Mouse (Mus musculus) liver, embryonic 11.5 days (tissue): ENCODE data around the gene Dip2c. TPM values are rescaled to one million over a fixed set of nuclear protein-coding genes. Genes with fewer than 3 reads are reported as not detected.
A peak's percentile ranks its signal among the peaks of the same experiment; 100 is the strongest.

ENCODE experiments used
- ATAC-seq: fragments of 200-750 bp; cut with Nextera tagmentation; replicated peaks from 2 replicates; pipeline ENCODE4 v1.8.0; 2017; ENCODE audit warnings: moderate number of reproducible peaks, mild to moderate bottlenecking, moderate TSS enrichment, moderate library complexity; ENCODE audit not compliant: low FRiP score
- DNase-seq: peaks from one replicate; pipeline ENCODE4 v3.0.0-alpha.2; 2017; ENCODE audit warnings: low spot score
- H3K27ac ChIP-seq: fragments of 300-500 bp; sonication (generic); 2 replicates; pipeline ENCODE4 v1.5.1; 2014; ENCODE audit warnings: mild to moderate bottlenecking, low read depth, low read length, control low read depth
- H3K27me3 ChIP-seq: fragments of 300-500 bp; sonication (generic); replicated peaks from 2 replicates; pipeline ENCODE4 v1.6.1; 2014; ENCODE audit warnings: low read length, mixed read lengths; ENCODE audit not compliant: control insufficient read depth, insufficient read depth
- H3K36me3 ChIP-seq: fragments of 300-500 bp; sonication (generic); 2 replicates; pipeline ENCODE4 v1.6.1; 2014; ENCODE audit warnings: mild to moderate bottlenecking, low read length, moderate library complexity, mixed read lengths; ENCODE audit not compliant: control insufficient read depth, insufficient read depth
- H3K4me1 ChIP-seq: fragments of 300-500 bp; sonication (generic); replicated peaks from 2 replicates; pipeline ENCODE4 v1.6.1; 2014; ENCODE audit warnings: low read length, mixed read lengths; ENCODE audit not compliant: control insufficient read depth, insufficient read depth
- H3K4me2 ChIP-seq: fragments of 300-500 bp; sonication (generic); 2 replicates; pipeline ENCODE4 v1.6.1; 2014; ENCODE audit warnings: mild to moderate bottlenecking, control low read depth, moderate library complexity
- H3K4me3 ChIP-seq: fragments of 300-500 bp; sonication (generic); 2 replicates; pipeline ENCODE4 v1.5.1; 2014; ENCODE audit warnings: low read depth, low read length, control low read depth
- H3K9ac ChIP-seq: fragments of 300-500 bp; sonication (generic); 2 replicates; pipeline ENCODE4 v1.6.1; 2014; ENCODE audit warnings: low read depth, low read length, control low read depth
- H3K9me3 ChIP-seq: fragments of 300-500 bp; sonication (generic); 2 replicates; pipeline ENCODE4 v1.6.1; 2016; ENCODE audit warnings: low read length, inconsistent platforms, mixed read lengths; ENCODE audit not compliant: control insufficient read depth
- WGBS: fragments of 180-500 bp; shearing (Covaris S2); extraction: QIAGEN DNeasy Blood & Tissue Kit; methylation state at CpG from one replicate; pipeline ENCODE4 v1.1.7; 2014; 5-methylcytosine and 5-hydroxymethylcytosine counted together
- polyA plus RNA-seq: library from polyadenylated mRNA; unstranded; fragments of >200 nt; fragmentation: Nextera tagmentation; extraction: Ambion mirVana; gene quantifications from 2 replicates; pipeline ENCODE4 v1.2.1, GENCODE M21; 2014

Dip2c gene
- polyA plus RNA-seq, 1 experiment from 2014 or later = 2.2 TPM

DNA sequence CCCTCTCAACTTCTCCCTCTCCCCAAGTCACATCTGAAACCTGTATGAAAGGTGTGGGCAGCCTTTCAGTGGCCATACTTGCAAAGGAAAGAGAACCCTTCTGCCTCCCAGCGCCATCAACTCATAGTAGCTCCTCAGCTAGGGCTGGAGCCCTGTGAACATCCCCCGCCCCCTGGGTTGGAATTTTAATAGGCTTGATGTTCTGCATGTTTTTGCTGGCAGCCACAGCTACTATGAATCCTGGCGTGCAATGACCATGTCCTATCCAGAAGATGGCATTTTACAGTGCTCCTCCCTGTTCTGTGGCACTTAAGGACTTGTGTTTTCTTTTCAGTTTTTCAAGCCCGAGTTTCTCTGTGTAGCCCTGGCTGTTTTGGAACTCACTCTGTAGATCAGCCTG lies 166.7 kb downstream of the Dip2c start:
- WGBS = 75% methylated on average over 4 of the region's 4 CpGs
- H3K4me1 ChIP-seq = no peaks in the 10 kb centered on the region
- no peak overlapping the region for H3K27ac ChIP-seq
- H3K4me3 ChIP-seq = no peak overlapping the region
- H3K9me3 ChIP-seq = no peaks in the 10 kb centered on the region
- DNase-seq (no peak), ATAC-seq (no peak)
- no peaks in the 10 kb centered on the region for H3K27me3 ChIP-seq
- no peak overlapping the region for H3K9ac ChIP-seq
- H3K36me3 ChIP-seq = no peaks in the 10 kb centered on the region
- H3K4me2 ChIP-seq = no peak overlapping the region

GRCm38 (mm10) chr13:9445533-9446294 lies 169.4 kb downstream of the Dip2c start:
- ATAC-seq = no peak
- Histone ChIP-seq H3K27me3 (no peaks in the 10 kb centered on the region), H3K27ac (no peak overlapping the region), H3K9me3 (no peaks in the 10 kb centered on the region), H3K9ac (no peak overlapping the region), H3K4me3 (no peak overlapping the region), H3K36me3 (no peaks in the 10 kb centered on the region), H3K4me2 (no peak overlapping the region), H3K4me1 (0 out of 2 replicates have a peak, but pooled peaks cover 2% of the 10 kb centered on the region)
- 74% methylated on average over 6 of the region's 6 CpGs for WGBS
- no peak for DNase-seq

GRCm38 (mm10) chr13:9446448-9447115 lies 170.3 kb downstream of the Dip2c start:
- Histone ChIP-seq H3K4me1 (0 out of 2 replicates have a peak, but pooled peaks cover 2% of the 10 kb centered on the region), H3K27me3 (no peaks in the 10 kb centered on the region), H3K9me3 (no peaks in the 10 kb centered on the region), H3K9ac (no peak overlapping the region), H3K4me2 (no peak overlapping the region), H3K27ac (no peak overlapping the region), H3K36me3 (no peaks in the 10 kb centered on the region), H3K4me3 (no peak overlapping the region)
- ATAC-seq = peak; percentile 75
- DNase-seq = no peak
- 85% methylated on average over 4 of the region's 4 CpGs for WGBS

- H3K4me3 ChIP-seq = no peak overlapping the region
- 65% methylated on average over 3 of the region's 3 CpGs for WGBS
- no peak for DNase-seq
- H3K27ac ChIP-seq = no peak overlapping the region
- no peaks in the 10 kb centered on the region for H3K27me3 ChIP-seq
- H3K9ac ChIP-seq = no peak overlapping the region
- no peaks in the 10 kb centered on the region for H3K9me3 ChIP-seq
- no peak for ATAC-seq
- H3K36me3 ChIP-seq = no peaks in the 10 kb centered on the region
- peaks cover 2% of the 10 kb centered on the region; the same call in 1 of the 2 replicates for H3K4me1 ChIP-seq
- no peak overlapping the region for H3K4me2 ChIP-seq
Measured at GRCm38 (mm10) chr13:9450276-9450675, 173.9 kb downstream of the Dip2c start.

DNA sequence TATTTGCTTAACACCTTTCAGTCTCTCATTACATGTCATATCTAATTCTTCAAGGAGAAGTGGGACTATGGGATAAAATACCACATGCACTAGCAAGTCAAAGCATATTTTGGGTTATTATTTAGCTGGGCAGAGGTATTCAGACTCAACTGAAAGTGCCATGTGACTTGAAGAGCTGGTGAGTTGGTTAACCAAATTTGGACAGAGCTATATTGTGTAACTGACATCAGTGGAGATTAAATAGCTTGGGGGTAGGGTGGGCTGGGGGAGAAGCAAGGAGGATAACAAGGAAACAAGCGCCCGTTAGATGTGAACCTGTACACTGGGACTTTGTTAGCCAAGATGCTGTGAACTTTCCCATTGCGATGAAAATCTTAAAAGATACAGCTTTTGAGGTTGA lies 175.6 kb downstream of the Dip2c start:
- Histone ChIP-seq H3K36me3 (no peaks in the 10 kb centered on the region), H3K4me1 (peaks cover 2% of the 10 kb centered on the region; the same call in 1 of the 2 replicates), H3K27ac (no peak overlapping the region), H3K9ac (no peak overlapping the region), H3K27me3 (no peaks in the 10 kb centered on the region), H3K9me3 (no peaks in the 10 kb centered on the region), H3K4me3 (no peak overlapping the region), H3K4me2 (no peak overlapping the region)
- ATAC-seq = no peak
- WGBS = 77% methylated on average over 3 of the region's 3 CpGs
- no peak for DNase-seq

- Histone ChIP-seq H3K36me3 (no peaks in the 10 kb centered on the region), H3K27me3 (no peaks in the 10 kb centered on the region), H3K4me1 (peaks cover 2% of the 10 kb centered on the region; the same call in 1 of the 2 replicates), H3K9me3 (no peaks in the 10 kb centered on the region), H3K9ac (no peak overlapping the region), H3K4me3 (no peak overlapping the region), H3K27ac (no peak overlapping the region), H3K4me2 (no peak overlapping the region)
- DNase-seq (no peak), ATAC-seq (no peak)
- 64% methylated on average over 4 of the region's 4 CpGs for WGBS
Measured at GRCm38 (mm10) chr13:9454426-9455177, 178.3 kb downstream of the Dip2c start.

- Histone ChIP-seq H3K27me3 (no peaks in the 10 kb centered on the region), H3K9me3 (no peaks in the 10 kb centered on the region), H3K4me2 (no peak overlapping the region), H3K9ac (no peak overlapping the region), H3K36me3 (no peaks in the 10 kb centered on the region), H3K27ac (no peak overlapping the region), H3K4me3 (no peak overlapping the region), H3K4me1 (no peaks in the 10 kb centered on the region; the same call in 1 of the 2 replicates)
- WGBS = 73% methylated on average over 1 of the region's 1 CpGs
- no peak for ATAC-seq
- no peak for DNase-seq
Measured at GRCm38 (mm10) chr13:9455979-9456378, 179.7 kb downstream of the Dip2c start.

- 83% methylated on average over 8 of the region's 8 CpGs for WGBS
- no peaks in the 10 kb centered on the region for H3K9me3 ChIP-seq
- H3K4me2 ChIP-seq = no peak overlapping the region
- no peaks in the 10 kb centered on the region; the same call in 1 of the 2 replicates for H3K4me1 ChIP-seq
- no peak overlapping the region for H3K27ac ChIP-seq
- no peak overlapping the region for H3K9ac ChIP-seq
- H3K36me3 ChIP-seq = no peaks in the 10 kb centered on the region
- no peaks in the 10 kb centered on the region for H3K27me3 ChIP-seq
- H3K4me3 ChIP-seq = no peak overlapping the region
- DNase-seq (no peak), ATAC-seq (no peak)
Measured at GRCm38 (mm10) chr13:9457420-9458308, 181.3 kb downstream of the Dip2c start.
